Mouse (Mus musculus) bone marrow macrophage, adult 2 months (primary cell): ENCODE measurements around the gene H2-D1.
A peak's percentile ranks its signal among the peaks of the same experiment; 100 is the strongest.
"Not testable (repeated sequence)": the region's sequence is repeated elsewhere in the genome, so short reads cannot be mapped to it uniquely, and the experiment has no call there.

ENCODE experiments used
- CTCF ChIP-seq: IDR thresholded peaks from 2 replicates; pipeline ENCODE4 v1.5.1; 2012; ENCODE audit warnings: low read depth, mild to moderate bottlenecking, low read length, moderate library complexity
- POLR2A ChIP-seq: IDR thresholded peaks from 2 replicates; pipeline ENCODE4 v1.6.1; 2012; ENCODE audit warnings: mild to moderate bottlenecking, low read depth, low read length, borderline replicate concordance

- TF ChIP-seq CTCF = peak; percentile 77
- not testable (repeated sequence) for TF ChIP-seq POLR2A
Measured at GRCm38 (mm10) chr17:35295796-35296195, 33.3 kb downstream of the H2-D1 start.
